Mouse (Mus musculus): Measurements from ENCODE around the gene Tatdn3.

Tatdn3 gene

DNA sequence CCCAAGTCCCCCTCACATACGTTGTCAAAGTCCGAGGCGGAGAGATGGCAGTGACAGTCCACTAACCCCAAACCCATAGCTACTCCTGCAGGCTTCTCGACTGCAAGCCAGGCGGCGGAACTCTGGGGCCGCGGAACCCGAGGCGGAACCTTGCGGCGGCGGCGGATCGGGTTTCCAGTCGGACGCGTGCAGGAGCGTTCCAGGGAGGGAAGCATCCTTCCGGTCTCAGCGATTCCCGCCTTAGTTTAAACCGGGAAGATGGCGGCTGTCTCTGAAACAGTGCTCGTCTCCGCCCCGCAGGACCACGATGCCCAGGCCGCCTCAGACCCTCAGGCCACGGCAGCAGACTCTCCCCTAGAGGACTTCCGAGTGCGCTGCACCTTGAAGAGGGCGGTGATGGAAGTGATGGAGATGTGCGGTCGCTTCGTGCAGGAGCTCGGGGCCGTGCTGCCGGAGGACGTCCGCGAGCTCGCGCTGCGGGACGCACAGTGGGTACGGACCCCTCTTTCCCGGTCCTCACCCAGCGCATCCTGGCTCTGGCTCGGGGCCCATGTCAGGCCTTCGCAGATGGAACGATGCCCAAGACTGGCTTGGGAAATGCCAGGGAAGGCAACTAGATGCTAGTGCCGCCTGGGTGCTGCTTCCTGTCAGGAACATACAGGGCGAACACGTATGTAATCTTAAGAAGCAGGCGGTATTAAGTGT lies at the start of gene Tatdn3, which contains the start of gene Nsl1:
Gene Tatdn3, minus strand, starts transcription at position 152 of the 705 bp plus-strand sequence.
Gene Nsl1, plus strand, starts transcription at position 232 of the 705 bp plus-strand sequence.
- in situ Hi-C loops (cut with MboI; ENCODE audit: low pct_unique_long_range_greater_than_20kb in 1 of 2, low sequenced_read_pairs in 2 of 2, unreplicated experiment in 1 of 2) = no loop called here

DNA sequence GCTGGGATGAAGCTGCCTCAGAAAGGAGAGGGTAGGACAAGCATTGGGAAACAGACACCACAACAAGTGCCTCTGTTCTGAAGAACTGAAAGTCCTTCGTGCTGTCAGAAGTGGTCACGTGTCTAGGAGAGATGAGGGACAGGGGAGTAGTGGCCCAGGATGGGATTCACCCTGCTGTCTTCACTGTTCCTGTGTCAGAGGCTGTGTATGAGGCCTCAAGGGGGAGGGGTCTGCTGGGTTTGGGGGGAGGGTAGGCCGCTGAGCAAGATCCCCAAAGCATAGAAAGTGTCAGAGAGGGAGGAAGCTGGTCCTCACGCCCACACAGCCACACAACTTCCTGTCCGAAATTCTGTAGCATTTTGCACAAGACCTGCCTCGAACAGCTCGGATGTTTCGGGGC lies 48.4 kb upstream of the Tatdn3 start:
- in situ Hi-C loops (cut with MboI; ENCODE audit: low pct_unique_long_range_greater_than_20kb in 1 of 2, low sequenced_read_pairs in 2 of 2, unreplicated experiment in 1 of 2) = no loop called here

DNA sequence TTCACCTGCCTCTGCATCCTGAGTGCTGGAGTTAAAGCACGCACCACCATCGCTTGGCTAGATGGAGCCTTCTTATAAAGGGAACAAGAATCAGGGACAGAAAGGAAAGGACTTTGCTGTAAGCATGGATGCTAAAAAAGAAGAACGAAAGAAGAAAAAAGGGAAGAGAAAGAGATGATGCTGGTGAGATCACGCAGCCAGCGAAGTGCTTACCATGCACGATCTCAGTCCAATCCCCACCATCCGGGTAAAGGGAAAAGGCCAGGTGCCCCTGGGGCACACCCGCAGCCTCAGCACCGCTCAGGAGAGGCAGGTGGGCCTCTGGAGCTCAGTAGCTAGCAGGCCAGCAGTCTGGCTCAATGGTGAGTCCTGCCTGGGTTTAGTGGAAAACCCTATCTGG lies 47.2 kb upstream of the Tatdn3 start:
- in situ Hi-C loops (cut with MboI; ENCODE audit: low pct_unique_long_range_greater_than_20kb in 1 of 2, low sequenced_read_pairs in 2 of 2, unreplicated experiment in 1 of 2) = no loop called here

DNA sequence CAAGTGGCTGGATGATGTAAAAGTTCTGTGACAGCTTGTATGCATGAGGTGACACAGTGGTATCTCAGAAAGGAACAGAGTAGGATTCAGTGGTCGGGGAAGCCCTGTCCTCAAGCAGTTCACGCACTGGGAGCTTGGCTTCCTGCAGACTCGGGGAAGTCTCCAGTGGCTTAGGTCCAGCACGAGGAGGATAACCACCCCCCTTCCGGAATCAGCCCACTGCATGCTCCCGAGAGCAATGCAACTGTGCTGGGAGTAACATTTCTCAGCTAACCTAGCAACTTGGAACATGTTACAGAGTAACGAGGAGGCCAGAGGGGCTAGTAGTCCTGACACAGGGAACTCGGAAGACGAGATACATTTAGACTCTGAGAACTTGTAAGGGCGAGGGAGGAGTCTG lies 44.6 kb upstream of the Tatdn3 start:
- in situ Hi-C loops (cut with MboI; ENCODE audit: low pct_unique_long_range_greater_than_20kb in 1 of 2, low sequenced_read_pairs in 2 of 2, unreplicated experiment in 1 of 2) = no loop called here

DNA sequence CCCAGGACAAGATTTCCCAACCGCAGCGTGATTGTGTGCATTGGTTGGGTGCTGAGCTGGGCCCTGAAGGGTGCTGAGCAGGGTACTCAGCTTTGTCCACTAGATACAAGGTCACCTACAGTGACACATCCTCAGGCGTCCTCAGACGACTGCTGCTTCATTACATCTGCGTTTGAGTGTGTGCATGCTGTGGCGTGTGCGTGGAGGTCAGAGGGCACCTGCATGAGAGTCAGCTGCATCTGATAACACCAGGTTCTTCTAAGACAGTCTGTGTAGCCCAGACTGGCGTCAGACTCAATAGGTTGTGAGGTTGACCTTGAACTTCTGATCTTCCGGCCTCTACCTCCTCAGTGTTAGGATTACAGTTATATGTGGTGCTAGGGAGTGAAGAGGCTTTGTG lies 42.5 kb upstream of the Tatdn3 start:
- in situ Hi-C loops (cut with MboI; ENCODE audit: low pct_unique_long_range_greater_than_20kb in 1 of 2, low sequenced_read_pairs in 2 of 2, unreplicated experiment in 1 of 2) = no loop called here

DNA sequence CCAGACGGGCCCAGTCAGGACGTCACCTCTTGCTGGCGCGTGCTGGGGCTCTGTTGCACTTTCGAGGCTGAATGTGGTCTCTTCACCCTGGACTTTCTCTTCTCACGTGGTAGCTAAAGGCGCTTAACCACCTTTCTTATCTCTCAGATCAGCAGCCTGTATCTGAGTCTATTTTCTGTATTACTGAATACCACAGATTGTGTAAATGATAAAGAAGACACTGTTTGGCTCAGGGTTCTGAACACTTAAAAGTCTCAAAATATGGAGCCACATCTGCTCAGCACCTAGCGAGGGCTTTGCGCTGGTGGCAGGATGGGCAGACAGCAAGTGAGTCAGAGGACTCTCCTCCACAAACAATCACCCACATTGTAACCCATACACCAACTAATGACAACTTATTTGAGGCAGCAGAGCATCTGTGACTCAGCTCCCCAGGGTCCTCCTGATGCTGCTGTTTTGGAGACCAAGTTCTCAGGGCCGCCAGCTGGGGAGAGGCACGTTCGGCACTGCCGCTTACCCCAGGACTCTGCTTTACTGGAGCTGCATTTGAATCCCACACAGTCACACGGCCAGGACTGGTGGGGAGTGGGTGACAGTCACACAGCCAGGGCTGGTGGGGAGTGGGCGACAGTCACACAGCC lies 40.1 kb upstream of the Tatdn3 start:
- in situ Hi-C loops (cut with MboI; ENCODE audit: low pct_unique_long_range_greater_than_20kb in 1 of 2, low sequenced_read_pairs in 2 of 2, unreplicated experiment in 1 of 2) = no loop called here

DNA sequence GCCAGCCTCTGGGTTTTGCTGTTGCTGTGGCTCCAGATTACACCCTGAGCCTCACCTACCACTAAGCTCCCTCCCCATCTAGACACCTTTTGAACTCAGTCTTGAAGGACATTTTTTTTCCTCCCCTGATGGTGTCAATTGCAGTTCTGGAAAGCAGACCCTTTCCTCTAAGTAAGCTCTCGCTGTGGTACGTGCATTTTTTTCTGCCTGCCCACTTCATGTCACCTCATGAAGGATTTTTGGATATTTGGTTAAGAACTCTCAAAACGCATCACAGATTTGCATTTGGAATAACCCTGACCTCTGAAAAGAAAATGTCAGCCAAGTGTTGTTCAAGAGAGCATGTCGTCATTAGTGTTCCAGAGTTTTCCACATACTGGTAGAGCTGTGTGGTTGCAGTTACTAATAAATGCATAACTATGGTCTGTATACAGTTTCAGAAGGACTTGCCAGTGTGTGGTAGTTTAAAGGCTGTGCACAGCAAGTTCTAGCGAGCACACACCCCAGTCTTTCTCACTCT lies 37.1 kb upstream of the Tatdn3 start:
- in situ Hi-C loops (cut with MboI; ENCODE audit: low pct_unique_long_range_greater_than_20kb in 1 of 2, low sequenced_read_pairs in 2 of 2, unreplicated experiment in 1 of 2) = loop anchor here in 1 of 2 experiments (25.0 kb wide), 1 partner anchor 187 kb away; no protein-coding TSS in a partner anchor

DNA sequence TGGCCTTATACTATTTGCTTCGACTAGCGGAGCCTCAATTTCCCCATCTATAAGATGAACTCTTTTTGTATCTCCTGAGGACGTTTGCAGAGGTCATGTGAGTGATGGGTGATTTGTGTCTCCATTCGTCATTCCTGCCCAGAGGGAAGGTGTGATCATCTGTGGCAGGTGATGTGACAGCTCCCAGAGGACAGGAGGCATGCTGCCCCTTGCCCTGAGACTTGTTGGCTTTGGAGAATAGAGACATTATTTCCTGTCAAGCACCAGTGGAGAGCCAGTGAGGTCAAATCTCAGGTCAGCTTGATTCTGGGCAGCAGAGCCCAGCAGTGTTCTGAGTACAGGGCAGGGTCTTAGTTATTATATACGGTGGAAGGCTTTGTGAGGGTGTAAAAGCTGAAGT lies 36.4 kb upstream of the Tatdn3 start:
- in situ Hi-C loops (cut with MboI; ENCODE audit: low pct_unique_long_range_greater_than_20kb in 1 of 2, low sequenced_read_pairs in 2 of 2, unreplicated experiment in 1 of 2) = loop anchor here in 1 of 2 experiments (25.0 kb wide), 1 partner anchor 188 kb away; no protein-coding TSS in a partner anchor

DNA sequence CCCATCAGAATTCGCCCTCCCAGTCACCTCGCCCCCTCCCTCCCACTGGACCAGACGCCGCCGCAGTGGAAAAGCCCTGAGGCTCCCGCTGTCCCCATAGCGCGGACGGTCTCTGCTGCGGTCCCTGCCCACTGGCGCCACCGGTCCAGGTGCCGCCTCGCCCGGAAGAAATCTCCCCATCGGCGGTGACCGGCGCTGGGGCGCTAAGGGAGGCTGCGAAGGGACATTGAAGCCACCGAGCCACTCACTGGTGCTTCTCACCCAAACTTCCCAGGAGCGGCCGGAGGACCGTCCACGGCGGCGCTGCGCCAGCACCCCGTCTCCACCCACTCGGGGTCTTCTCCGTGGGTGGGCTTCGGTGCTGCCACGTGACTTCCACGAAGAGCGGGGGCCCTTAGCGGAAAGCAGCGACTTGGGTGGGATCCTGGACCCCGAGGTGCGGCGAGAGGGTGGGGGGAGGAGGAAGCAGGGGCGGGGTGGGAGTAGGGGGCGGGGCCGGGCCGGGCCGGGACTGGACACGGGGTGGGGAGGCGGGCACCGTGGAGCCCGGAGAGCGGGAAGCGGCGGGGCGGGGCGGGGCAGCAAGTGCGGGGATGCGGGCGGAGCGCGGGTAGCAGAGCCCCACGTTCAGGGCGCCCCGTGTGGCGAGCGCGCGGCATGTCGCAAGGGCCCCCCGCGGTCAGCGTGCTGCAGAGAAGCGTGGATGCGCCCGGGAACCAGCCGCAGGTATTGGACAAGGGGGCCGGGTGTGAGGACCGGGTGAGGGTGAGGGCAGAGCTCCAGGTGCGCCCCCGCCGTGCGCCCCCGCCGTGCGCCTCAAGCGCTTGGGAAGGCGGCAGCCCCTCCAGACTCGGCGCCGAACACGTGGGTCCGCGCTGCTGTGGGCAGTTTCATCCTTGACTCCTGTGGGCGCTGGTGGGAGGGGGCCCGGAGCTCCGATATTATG lies 35.3 kb upstream of the Tatdn3 start, which contains the start of gene Batf3:
Gene Batf3, plus strand, starts transcription at position 46 of the 946 bp plus-strand sequence.
- in situ Hi-C loops (cut with MboI; ENCODE audit: low pct_unique_long_range_greater_than_20kb in 1 of 2, low sequenced_read_pairs in 2 of 2, unreplicated experiment in 1 of 2) = loop anchor here in 1 of 2 experiments (25.0 kb wide), 1 partner anchor 189 kb away; no protein-coding TSS in a partner anchor

DNA sequence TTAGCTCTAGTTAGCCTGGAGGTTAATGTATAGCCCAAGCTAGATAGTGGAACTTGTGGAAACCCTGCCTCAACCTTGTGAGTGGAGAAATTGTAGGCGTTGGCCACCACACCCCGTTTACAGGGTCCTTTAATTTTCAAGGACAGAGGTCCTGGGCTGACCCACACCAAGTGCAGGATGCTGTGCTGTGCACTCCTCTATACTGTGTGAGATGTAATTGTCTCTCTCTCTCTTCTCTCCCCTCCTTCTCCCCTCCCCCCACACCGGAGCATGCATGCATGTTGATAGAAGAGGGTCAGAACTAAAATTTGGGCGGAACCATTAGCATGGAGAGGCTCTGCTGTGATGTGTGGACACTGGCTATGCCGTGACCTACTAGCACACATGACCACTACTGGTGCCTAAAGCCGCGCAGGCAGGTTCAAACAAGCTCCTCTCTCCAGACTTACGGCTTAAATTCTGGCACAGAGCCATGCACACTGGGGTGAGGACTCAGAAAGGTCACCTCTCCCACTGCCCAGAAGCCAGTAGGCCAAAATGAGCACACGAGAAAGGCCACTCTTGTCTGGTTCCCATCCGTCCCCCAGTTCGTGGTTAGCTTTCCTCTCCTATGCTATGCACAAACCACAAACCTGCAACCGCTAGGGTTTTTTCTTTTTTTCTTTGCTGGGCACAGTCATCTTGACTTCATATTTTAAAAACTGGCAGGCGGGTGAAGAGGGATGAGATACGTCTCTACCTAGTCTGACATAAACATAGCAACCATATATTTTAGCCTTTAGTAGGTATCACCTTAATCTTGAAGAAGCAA lies 34.3 kb upstream of the Tatdn3 start:
- in situ Hi-C loops (cut with MboI; ENCODE audit: low pct_unique_long_range_greater_than_20kb in 1 of 2, low sequenced_read_pairs in 2 of 2, unreplicated experiment in 1 of 2) = loop anchor here in 1 of 2 experiments (25.0 kb wide), 1 partner anchor 190 kb away; no protein-coding TSS in a partner anchor

DNA sequence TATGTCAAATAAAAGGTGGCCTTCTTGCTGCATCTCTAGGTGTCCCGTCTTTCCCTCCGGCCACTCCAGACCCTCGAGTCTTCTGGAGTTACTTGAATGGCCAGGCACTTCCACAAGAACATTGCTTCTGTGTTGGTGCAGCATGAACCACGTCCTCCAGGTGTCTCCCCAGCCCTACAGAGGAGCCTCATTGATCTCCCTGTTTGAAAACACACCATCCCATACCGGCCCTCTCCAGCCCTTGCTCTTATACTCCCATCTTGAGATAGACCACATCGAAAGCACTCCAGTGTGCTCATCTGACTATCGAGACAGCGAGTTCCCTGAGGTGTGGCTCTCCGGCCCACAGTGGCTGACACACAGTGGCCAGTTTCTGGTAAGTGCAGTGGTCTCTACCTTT lies 32.3 kb upstream of the Tatdn3 start:
- in situ Hi-C loops (cut with MboI; ENCODE audit: low pct_unique_long_range_greater_than_20kb in 1 of 2, low sequenced_read_pairs in 2 of 2, unreplicated experiment in 1 of 2) = loop anchor here in 1 of 2 experiments (25.0 kb wide), 1 partner anchor 192 kb away; no protein-coding TSS in a partner anchor

DNA sequence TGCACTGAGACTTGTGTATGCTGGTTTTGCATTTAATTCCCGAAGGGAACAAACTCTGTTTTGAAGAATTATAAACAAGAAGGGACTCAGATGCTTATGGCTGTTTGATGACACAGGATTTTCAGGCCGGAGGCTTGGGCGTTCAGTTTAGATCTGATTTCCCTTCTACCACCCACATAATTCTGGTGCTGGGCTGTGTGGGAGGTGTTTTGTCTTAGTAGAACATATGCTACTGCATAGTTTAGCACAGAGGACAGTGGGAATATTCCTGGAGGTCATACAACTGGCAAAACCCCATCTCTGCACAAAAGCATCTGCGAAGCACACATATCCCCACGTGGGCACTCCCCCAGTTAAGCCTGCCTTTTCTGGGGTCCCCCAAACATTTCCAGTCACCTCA lies 30.8 kb upstream of the Tatdn3 start:
- in situ Hi-C loops (cut with MboI; ENCODE audit: low pct_unique_long_range_greater_than_20kb in 1 of 2, low sequenced_read_pairs in 2 of 2, unreplicated experiment in 1 of 2) = loop anchor here in 1 of 2 experiments (25.0 kb wide), 1 partner anchor 194 kb away; no protein-coding TSS in a partner anchor

DNA sequence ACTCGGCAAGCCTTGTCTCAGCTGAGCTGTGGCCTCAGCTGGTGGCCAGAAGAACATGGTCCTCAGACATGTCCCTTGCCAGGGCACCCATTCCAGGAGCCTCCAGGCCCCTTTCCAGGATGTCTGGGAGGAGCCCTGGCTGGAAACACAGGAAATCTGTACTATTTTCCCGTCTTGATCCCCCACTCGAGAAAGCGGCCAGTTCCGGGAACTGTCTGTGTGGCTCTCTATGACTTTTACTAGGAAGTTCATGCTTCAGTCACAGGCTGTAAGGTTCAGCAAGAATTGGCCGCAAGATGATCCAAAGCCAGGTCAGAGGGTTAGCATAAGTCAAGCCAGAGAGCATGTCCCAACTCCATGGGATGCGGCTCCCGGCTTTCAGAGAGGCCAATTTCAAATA lies 29.3 kb upstream of the Tatdn3 start:
- in situ Hi-C loops (cut with MboI; ENCODE audit: low pct_unique_long_range_greater_than_20kb in 1 of 2, low sequenced_read_pairs in 2 of 2, unreplicated experiment in 1 of 2) = loop anchor here in 1 of 2 experiments (25.0 kb wide), 1 partner anchor 195 kb away; no protein-coding TSS in a partner anchor

DNA sequence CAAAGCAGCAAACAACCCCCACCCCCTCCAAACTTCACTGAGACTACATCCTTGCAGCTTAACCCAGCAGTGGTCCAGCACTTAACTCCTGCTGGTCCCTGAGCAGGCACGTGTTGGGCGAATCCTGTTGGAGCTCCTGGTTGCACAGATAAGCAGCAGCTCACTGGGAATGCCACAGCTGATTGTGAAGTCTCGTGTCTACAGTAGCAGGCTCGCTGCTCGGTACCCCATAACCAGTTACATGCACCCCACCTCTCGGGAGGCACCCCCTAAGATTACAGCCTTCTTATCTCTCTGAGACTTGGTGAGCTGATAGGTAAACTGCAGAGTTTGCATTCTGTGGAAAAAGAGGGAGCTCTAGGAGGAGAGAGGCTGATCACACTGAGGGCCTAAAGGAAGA lies 26.6 kb upstream of the Tatdn3 start:
- in situ Hi-C loops (cut with MboI; ENCODE audit: low pct_unique_long_range_greater_than_20kb in 1 of 2, low sequenced_read_pairs in 2 of 2, unreplicated experiment in 1 of 2) = loop anchor here in 1 of 2 experiments (25.0 kb wide), 1 partner anchor 198 kb away; no protein-coding TSS in a partner anchor

DNA sequence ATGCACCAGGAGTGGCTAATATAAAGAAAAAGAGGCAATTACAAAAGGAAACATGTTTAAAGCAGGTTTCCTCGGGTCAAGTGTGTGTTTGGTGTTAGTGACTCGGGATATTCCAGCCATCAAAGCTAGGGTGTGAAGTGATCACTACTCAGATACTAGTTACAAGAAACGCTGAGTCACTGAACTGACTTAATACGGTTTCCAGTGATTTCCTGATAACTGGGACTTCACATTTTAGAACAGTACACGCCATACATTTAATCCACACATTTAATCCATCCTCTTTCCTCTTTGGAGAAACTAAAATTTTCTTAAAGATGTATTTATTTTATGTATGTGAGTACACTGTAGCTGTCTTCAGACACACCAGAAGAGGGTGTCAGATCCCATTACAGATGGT lies 25.2 kb upstream of the Tatdn3 start:
- in situ Hi-C loops (cut with MboI; ENCODE audit: low pct_unique_long_range_greater_than_20kb in 1 of 2, low sequenced_read_pairs in 2 of 2, unreplicated experiment in 1 of 2) = loop anchor here in 1 of 2 experiments (25.0 kb wide), 1 partner anchor 199 kb away; no protein-coding TSS in a partner anchor

DNA sequence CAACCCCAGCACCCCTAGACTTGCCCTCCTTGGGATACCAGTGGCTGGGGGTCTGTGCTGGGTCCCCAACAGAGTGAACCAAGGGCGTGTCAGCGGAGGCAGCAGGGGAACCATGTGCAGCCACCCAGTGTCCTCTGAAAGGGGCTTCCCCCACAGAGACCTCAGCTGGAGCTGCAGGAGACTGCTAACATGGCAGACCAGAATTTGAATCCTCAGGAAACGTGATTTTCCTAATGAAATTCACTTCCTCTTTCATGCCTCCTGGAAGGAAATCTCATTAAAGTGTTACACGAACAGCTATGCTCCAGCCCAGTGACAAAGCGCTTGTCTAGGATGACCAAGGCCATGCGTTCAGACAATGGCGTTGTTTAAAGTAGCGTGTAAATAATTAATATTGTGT lies 24.2 kb upstream of the Tatdn3 start:
- in situ Hi-C loops (cut with MboI; ENCODE audit: low pct_unique_long_range_greater_than_20kb in 1 of 2, low sequenced_read_pairs in 2 of 2, unreplicated experiment in 1 of 2) = loop anchor here in 1 of 2 experiments (25.0 kb wide), 1 partner anchor 200 kb away; no protein-coding TSS in a partner anchor

DNA sequence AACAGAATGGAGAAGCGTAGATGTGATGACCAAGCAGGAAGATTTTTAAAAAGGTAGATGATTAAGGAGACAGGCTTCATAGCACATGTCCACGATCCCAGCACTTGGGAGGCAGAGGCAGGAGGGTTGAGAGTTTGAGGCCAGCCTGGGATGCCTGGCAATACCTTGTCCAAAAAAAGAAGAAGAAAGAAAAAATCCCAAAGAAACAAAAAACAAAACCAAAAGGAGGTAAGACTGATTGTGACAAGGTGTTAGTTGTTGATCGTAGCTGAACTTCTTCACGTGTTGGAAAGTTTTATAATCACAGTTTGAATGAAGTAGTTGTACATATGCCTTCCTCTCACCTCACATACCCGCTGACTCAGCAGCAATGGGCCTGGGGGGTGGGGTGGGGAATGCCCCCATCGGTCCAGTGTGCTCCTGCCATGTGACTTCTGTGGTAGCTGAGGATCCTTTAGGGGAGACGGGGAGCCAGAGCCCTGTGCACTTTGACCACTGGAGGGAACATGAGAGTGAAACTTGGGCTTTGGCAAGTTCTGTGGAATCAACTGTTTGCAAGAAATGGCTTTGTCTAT lies 23.7 kb upstream of the Tatdn3 start:
- in situ Hi-C loops (cut with MboI; ENCODE audit: low pct_unique_long_range_greater_than_20kb in 1 of 2, low sequenced_read_pairs in 2 of 2, unreplicated experiment in 1 of 2) = loop anchor here in 1 of 2 experiments (25.0 kb wide), 1 partner anchor 201 kb away; no protein-coding TSS in a partner anchor

Measured in mouse embryonic stem cell (cell line).